Mouse (Mus musculus) right cerebral cortex, postnatal 25 days (tissue): ENCODE data around the gene Prkar2b.

Experiments used
- DNase-seq: peaks from one replicate; pipeline ENCODE4 v3.0.0; 2022

The Prkar2b gene

DNA sequence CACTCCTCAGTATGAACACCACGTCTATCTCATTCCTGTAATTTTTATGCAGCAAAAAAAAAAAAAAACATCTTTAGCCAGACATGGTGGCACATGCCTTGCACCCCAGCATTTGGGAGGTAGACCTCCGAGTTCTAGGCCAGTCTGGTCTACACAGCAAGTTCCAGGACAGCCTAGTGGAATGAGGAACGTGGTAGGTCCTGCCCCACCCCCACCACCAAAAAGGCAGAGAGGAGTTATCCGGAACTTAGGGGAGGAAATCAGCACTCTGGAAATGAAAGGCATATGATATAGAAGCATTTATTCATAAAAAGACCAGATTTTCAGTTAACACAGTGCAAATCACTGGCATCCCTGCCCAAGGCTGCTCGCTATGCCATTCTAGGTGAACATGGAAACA is 52.4 kb downstream of the Prkar2b start:
- no peak for DNase-seq

- DNase-seq: no peak
These were observed 53.5 kb downstream of the Prkar2b start for GRCm38 (mm10) chr12:32007646-32008045.

DNA sequence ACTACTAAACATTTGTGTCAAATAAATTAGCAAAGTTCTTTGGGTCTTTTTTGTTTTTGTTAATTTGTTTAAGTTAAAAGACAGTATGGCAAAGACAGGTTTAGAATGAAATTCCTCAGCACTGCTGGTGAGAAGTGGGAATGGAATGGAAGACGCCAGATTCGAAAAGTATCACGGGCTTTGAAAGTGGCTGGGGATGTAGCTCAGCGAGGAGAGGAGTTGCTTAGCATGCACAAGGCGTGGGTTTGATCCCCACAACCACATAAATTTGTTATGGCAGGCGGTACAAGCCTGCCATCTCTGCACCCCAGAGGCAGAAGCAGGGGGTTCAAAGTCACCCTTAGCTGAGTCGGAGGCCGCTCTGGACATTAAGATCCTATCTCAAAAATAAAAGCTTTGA is 54.1 kb downstream of the Prkar2b start:
- no peak for DNase-seq

GRCm38 (mm10) chr12:32006391-32006929 is 54.6 kb downstream of the Prkar2b start:
- DNase-seq: no peak

DNA sequence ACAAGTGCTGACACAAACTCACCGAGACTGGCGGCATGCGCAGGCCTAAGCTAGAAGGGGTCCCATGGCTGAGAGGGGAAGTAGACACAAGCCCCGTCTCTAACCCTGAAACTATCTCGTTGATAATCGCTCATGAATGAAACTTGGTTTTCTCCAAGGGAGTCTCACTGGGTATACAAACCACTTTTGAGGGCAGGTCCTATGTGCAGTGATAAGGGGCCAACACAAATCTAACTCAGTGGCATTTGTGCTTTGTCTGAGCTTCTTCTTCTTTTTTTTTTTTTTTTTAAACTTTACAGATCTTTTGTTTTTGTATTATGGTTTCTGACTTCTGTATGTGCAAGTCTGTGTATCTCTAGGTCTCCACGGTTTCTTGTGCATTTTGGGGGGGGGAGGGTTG is 60.6 kb downstream of the Prkar2b start:
- DNase-seq: no peak

DNA sequence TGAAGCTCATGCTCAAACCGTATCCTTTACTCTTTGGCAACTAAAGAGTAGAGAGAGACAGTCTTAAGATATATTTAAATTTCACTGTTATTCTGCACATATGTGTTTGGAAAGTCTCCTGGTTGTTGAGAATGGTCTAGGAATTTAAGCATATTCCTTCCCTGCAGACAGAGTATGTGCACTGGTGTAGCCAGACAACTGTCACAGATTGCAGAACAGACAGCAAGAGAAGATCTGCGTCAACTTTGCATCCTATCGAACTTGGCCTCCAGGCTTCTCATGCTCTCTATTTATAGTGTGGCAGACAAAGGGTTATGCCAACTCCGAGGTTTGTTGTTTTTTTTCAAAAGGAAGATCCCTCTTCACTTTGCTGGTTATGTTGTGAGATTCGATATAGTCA is 62.4 kb downstream of the Prkar2b start:
- no peak for DNase-seq

DNA sequence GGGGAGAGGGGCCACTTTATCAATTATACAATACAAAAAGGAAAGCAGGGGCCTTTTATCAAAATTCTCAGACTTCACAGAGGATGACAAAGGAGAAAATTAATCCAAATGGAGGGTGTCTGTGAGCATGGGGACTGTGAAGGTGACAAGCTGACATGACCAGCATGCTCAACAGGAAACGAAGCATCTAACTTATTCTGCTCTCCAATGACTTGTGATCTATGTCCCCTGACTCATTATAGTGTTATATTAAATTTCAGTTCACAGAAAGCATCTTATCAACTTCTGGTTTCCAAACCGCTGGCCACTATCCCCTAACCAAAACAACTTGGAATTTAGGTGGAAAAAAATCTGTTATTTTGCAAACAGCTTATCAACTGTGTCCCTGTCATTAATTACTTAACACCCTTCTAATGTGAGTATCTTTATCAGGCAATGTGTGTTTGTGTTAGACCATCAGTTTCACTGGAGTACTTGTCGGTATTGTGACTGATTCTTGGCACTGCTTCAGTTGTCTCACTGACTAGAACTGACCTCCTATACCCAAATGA is 63.7 kb downstream of the Prkar2b start:
- DNase-seq: no peak

DNA sequence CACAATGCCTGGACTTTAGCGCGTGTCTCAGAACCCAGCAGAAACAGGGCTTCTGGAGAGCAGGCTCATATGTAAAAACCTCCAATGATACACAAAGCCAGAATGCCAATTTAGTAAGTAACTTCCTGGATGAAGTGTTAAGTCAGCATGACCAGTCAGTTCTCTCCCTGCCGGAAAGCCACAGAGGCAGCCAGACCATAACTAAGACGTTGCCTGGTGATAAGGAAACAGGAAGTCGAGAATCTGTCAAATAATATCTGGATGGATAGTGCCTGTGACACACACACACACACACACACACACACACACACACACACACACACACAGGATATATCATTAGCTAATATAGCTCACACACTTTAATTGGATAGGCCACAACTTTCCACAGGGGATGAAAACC is 64.2 kb downstream of the Prkar2b start:
- DNase-seq: no peak

- no peak for DNase-seq
These were observed 70.5 kb downstream of the Prkar2b start for GRCm38 (mm10) chr12:31990575-31990974.

GRCm38 (mm10) chr12:31989726-31990125 is 71.4 kb downstream of the Prkar2b start:
- DNase-seq: no peak

- no peak for DNase-seq
These were observed 74.6 kb downstream of the Prkar2b start for GRCm38 (mm10) chr12:31986463-31986862.

DNA sequence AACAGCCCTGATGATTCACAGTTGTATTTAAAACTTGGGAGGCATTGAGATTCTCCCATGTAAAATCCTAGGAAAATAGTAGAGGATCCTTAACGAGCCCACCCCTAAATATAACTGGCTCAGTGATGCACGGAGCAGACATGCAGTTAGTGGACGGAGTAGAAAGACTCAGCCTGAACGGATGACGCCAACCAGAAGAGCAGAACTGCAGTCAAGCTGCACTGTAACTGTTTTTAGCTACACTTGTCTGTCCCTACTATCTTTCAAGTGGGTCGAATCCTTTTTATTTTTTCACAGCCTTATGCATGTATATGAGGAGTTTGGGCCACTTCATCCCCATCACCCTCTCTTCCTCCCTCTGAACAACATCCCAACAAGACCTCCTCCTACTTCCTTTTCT is 75.4 kb downstream of the Prkar2b start:
- no peak for DNase-seq

GRCm38 (mm10) chr12:31984664-31985063 is 76.4 kb downstream of the Prkar2b start:
- no peak for DNase-seq

GRCm38 (mm10) chr12:31984206-31984605 is 76.9 kb downstream of the Prkar2b start:
- no peak for DNase-seq

- no peak for DNase-seq
These were observed 77.3 kb downstream of the Prkar2b start for GRCm38 (mm10) chr12:31983769-31984168.

DNA sequence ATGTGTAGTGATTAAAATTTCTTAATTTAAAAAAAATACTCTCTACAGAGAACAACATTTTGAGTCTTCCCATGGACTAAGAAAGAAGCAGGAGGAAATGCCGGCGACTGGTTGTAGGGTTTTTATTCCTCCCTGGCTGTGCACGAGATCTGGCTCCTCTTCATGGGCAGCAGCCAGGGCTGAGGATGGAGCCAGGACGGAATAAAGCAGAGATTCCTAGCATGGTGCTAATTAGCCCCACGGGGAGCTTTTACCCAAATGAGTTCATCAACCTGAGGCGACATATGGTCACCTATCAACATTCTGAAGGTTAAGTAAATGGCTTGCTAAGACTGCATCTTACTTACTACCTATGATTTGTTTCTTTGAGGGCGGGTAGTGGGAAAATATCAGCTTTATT is 77.9 kb downstream of the Prkar2b start:
- no peak for DNase-seq

DNA sequence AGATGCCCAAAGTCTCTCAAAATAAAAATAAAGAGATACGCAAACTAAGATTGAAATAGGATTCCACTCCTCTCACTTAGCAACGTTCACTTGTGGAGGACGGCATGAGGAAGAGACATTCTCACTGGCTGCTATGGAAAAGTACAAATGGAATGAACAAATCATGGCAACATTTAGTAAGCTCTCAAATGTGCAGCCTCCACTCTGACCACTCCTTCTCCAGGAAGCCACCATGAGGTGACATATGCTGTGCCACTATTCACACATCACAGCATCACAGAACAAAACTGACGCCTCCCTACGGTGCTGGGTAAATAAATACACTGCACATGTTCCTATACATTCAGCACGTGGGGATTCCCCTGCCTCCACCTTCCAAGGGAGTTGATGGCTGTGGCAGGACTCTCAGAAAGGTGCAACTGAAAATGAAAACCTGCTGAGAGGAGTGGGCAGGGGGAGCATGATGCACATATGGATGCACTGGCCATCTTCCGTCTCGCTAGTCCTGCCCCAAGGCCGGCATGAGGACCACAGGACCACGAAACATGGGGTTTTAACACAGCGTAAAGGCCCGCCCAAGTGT is 83.4 kb downstream of the Prkar2b start:
- DNase-seq: no peak

- DNase-seq: no peak
These were observed 84.6 kb downstream of the Prkar2b start for GRCm38 (mm10) chr12:31976544-31976943.

GRCm38 (mm10) chr12:31973473-31974172 is 87.5 kb downstream of the Prkar2b start:
- DNase-seq: no peak

DNA sequence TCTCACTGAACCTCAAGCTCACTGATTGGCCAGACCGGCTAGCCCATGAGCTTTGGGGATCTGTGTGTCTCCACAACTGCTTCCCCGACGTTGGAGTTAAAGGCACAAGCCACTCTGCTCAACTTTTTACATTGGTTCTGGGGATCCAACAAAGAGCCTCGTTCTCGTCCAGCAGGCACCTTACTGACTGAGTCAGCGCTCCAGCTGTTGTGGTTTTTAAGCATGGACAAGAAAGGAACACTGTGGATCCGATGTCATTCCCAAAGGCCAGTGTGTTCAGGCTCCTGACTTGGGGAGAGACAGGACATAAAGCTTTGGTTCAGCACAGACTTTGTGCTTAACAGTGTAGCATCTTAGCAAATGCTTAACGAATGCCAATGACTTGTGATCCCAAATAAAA is 89.5 kb downstream of the Prkar2b start:
- no peak for DNase-seq

GRCm38 (mm10) chr12:31969111-31969510 is 92.0 kb downstream of the Prkar2b start:
- DNase-seq: no peak

GRCm38 (mm10) chr12:31967536-31967935 is 93.6 kb downstream of the Prkar2b start:
- no peak for DNase-seq

DNA sequence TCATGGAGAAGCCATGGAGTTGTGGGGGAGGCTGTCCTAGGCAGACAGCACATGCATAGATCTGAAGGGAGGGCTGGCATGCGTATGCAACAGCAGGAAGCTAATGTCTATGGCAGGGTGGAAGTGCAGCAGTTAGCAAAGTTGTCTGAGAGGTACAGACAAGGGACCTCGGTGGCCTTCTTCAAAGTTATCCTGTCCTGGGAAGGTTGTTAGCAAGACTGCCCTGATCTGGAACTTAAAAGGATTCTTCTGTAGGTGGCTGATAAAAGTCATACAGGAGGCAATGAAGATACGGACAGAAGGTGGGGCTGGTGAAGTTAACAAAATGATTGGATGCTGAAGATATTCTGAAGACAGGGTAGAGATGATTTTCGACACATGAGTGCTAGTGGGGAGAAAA is 94.7 kb downstream of the Prkar2b start:
- DNase-seq: no peak

DNA sequence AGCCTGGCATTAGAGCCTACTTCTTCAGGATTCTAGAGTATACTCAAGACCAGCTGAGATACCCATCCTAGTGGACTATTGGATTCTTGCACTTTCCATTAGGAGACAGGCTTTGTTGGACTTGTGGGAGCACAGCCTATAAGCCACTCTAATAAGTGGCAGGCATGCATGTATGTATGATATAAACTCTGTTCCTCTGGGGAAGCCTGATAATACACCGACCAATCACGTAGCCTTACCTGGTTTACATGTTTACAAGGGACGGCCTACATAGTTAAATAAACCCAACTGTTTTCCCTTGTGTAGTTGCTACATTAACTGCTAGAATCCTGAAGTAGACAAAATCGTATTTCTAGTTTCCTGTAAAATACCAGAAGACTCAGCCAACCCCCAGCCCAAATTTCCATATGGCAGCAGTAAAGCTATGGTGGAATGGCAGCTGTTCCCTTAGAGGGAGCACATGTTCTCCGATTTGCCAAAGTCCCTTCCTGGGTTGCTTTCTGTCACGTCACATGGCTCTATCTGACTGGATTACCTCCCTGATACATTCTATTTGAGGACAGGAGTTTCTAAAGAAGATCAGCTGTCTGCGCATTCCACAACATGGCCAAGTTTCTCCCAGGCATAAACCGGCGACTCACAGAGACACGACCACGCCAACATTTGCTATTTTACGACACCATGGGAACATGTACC is 95.4 kb downstream of the Prkar2b start:
- DNase-seq: no peak
